Mouse (Mus musculus) bone marrow macrophage, adult 2 months (primary cell): Measurements from ENCODE around the gene Tpr. TPM values are rescaled to one million over a fixed set of nuclear protein-coding genes. Genes with fewer than 3 reads are reported as not detected.

Experiments used
- H3K27ac ChIP-seq: 2 replicates; pipeline ENCODE4 v1.5.1; 2012; ENCODE audit warnings: low read depth, low read length; ENCODE audit not compliant: insufficient read depth
- H3K4me1 ChIP-seq: 2 replicates; pipeline ENCODE4 v1.6.1; 2012; ENCODE audit warnings: low read length; ENCODE audit not compliant: control insufficient read depth, insufficient read depth
- H3K4me3 ChIP-seq: 2 replicates; pipeline ENCODE4 v1.5.1; 2012; ENCODE audit warnings: mild to moderate bottlenecking, low read length, moderate library complexity; ENCODE audit not compliant: insufficient read depth
- CTCF ChIP-seq: IDR thresholded peaks from 2 replicates; pipeline ENCODE4 v1.5.1; 2012; ENCODE audit warnings: low read depth, mild to moderate bottlenecking, low read length, moderate library complexity
- POLR2A ChIP-seq: IDR thresholded peaks from 2 replicates; pipeline ENCODE4 v1.6.1; 2012; ENCODE audit warnings: mild to moderate bottlenecking, low read depth, low read length, borderline replicate concordance
- polyA plus RNA-seq: library from polyadenylated mRNA; stranded (reverse); fragments of >200 nt; gene quantifications from 2 replicates; pipeline ENCODE4 v1.2.4, GENCODE M21; 2012; ENCODE audit not compliant: missing spikeins, insufficient read depth, insufficient read length

The Tpr gene
- polyA plus RNA-seq, 1 experiment: 186 TPM

DNA sequence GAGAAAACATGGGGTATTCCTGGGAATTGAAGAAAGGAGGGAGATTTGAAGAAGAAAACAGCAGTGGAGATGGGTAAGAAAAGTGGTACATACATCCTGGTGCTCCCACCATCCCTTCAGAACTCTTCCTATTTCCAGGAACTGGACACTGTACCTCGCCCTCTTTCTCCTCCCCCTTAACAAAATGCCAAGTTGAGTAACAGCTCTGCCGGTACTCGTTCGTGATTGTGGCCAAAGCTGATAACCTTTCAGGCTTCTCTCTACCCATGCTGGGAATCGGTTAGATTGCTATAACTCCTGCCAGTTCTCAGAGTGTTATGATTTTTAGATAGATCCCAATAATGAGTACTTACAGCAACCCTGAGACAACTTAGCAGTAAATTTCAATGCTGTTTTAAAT, 66.3 kb downstream of the Tpr start:
- H3K4me3 ChIP-seq: no peak overlapping the region
- no peak for TF ChIP-seq POLR2A
- TF ChIP-seq CTCF: no peak
- H3K27ac ChIP-seq: peak overlapping the region; percentile 53; the same call in 1 of the 2 replicates
- peaks cover 17% of the 10 kb centered on the region for H3K4me1 ChIP-seq

DNA sequence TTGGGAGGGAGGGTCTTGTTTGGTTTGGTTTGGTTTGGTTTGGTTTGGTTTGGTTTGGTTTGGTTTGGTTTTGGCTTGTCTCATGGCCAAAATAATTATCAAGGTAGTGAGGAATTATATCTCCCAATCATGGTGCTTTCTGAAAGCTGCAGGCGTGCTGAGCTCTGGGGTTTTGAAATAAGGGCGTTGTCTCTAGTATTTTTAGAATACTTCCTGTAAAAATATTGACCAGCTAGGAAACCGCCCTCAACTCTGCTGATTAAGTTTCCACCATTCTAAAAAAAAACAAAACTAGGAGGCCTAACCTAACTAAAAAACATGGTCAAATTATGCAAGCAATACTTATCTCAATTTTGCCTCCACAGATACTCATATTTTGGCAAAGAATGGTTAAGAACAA, 67.0 kb downstream of the Tpr start:
- peak overlapping the region; percentile 53 for H3K27ac ChIP-seq
- H3K4me1 ChIP-seq: peaks cover 17% of the 10 kb centered on the region
- TF ChIP-seq CTCF: no peak
- no peak overlapping the region for H3K4me3 ChIP-seq

DNA sequence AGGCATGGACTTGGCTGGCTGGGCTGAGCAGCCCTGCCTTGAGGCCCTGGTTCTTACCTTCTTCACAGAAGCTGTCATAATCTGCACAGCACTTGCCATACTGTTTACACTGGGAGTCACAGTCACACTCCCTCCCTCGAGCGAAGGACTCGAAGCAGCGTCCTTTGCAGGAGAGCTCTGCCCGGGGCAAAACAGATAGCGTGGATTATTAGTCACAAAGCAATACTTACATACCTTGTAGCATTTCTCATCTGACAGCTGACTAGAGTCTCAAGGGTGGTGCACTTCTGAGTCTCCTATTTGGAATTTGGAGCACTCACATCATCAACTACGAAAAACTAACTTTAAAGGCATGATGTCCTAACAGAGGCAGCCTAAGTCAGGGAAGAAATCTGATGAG, 68.0 kb downstream of the Tpr start:
- peaks cover 17% of the 10 kb centered on the region for H3K4me1 ChIP-seq
- no peak for TF ChIP-seq CTCF
- no peak for TF ChIP-seq POLR2A
- H3K27ac ChIP-seq: no peak overlapping the region
- H3K4me3 ChIP-seq: no peak overlapping the region

DNA sequence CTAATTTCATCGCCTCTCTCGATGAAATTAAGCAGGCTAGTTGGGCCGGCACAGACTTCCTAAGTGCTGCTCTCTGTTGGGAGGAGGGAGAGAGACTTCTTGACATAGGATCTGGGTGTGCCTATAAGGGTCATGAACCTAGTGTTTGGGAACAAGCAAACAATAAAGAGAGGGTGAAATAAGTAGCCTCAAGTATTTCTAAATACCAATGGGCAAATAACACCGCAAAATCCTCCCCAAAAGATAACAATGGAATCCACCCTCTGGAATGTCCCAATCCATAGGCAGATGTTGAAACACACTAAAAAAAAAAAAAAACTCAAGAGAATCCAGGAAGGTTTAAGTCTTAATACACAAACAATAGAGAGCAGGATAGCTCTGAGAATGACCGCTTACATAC, 70.4 kb downstream of the Tpr start:
- Histone ChIP-seq H3K4me1 (peaks cover 17% of the 10 kb centered on the region), H3K4me3 (no peak overlapping the region), H3K27ac (no peak overlapping the region)
- TF ChIP-seq CTCF (no peak), POLR2A (no peak)

DNA sequence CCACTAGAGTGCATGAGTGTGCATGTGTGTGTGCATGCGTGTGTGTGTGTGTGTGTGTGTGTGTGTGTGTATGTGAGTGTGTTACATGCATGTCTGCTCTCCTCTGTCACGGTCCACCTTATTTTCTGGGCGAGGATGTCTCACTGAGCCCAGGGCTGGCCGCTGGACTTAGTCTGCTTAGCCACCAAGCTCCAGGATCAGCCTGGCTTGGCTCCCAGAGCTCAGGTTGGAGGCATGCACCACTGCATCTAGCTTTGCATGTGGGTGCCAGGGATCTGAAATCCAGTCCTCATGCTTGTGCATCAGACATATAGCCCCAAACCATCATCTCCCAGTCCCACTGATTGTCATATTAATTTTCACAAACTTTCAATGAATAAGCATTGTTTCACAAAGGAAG, 71.1 kb downstream of the Tpr start:
- Histone ChIP-seq H3K4me1 (peaks cover 16% of the 10 kb centered on the region), H3K27ac (no peak overlapping the region)
- TF ChIP-seq POLR2A: no peak

DNA sequence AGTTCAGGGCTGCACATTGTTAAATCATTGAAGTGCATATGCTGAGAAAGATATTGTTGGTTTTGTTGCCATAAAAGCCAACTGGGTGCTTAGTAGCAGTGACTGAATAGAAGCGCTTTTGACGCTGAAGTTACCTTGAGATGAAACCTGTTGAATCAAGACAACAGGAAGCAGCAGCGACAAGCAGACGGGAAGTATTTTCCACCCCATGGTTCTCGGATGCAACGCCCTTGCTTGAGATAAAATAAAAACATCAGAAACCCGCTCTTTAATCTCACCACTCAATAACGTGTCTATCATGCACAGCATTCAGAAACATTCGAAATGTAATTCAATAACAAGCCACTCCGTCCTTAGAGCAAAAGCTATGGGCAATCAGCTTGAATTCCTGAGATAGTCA, 72.7 kb downstream of the Tpr start:
- H3K4me3 ChIP-seq: no peak overlapping the region
- TF ChIP-seq POLR2A: no peak
- no peak for TF ChIP-seq CTCF

More for the DNA sequence above, 71.1 kb downstream of the Tpr start:
- H3K4me3 ChIP-seq: no peak overlapping the region

DNA sequence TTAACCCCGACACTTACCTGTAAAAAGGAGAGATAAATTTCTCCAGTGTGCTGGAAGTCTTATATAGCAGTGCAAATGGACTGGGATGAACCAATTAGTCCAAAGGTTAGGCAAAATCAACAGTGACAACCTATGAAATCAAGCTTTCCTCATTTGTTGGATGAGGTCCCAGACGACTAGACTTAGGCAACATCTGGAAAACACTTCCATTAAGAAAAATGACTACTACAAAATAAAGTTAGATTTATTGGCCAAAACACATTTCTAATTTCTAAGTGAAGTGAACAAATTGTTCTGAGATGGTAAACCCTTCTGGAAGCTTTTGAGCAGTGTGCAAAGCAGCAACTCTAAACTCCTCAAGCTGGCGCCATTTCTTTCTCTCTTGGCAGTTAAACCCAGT, 73.5 kb downstream of the Tpr start, which contains the start of gene Prg4:
Gene Prg4, minus strand, starts transcription at position 34 of the 400 bp plus-strand sequence.
- Histone ChIP-seq H3K27ac (no peak within 1 kb of the TSS), H3K4me1 (peaks cover 13% of the 10 kb centered on the region), H3K4me3 (no peak within 1 kb of the TSS)
- TF ChIP-seq CTCF (no peak), POLR2A (no peak)

More for the DNA sequence above, 72.7 kb downstream of the Tpr start:
- Histone ChIP-seq H3K4me1 (peaks cover 9% of the 10 kb centered on the region), H3K27ac (no peak overlapping the region)

DNA sequence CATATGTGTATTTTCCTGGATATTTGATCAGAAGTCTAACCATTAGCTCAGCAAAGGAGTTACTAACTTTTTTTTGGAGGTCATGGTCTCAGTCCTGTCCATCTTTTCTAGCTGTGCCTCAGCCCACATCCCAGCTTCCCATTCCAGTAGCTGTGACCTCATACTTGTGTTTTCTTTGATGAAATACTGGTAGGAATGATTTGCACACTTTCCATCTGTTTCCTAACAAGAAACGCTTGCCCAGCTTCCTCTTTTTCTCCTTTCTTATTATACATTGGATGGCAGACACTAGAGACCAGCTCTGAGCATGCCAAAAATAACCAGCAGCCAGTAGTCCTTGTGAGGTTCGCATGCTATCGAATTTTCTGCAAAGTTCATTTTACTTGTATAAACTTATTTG, 77.4 kb downstream of the Tpr start:
- H3K4me1 ChIP-seq: peaks cover 16% of the 10 kb centered on the region
- H3K27ac ChIP-seq: peak overlapping the region; percentile 10; the same call in 1 of the 2 replicates
- no peak overlapping the region for H3K4me3 ChIP-seq
- TF ChIP-seq POLR2A: no peak
- TF ChIP-seq CTCF: no peak

DNA sequence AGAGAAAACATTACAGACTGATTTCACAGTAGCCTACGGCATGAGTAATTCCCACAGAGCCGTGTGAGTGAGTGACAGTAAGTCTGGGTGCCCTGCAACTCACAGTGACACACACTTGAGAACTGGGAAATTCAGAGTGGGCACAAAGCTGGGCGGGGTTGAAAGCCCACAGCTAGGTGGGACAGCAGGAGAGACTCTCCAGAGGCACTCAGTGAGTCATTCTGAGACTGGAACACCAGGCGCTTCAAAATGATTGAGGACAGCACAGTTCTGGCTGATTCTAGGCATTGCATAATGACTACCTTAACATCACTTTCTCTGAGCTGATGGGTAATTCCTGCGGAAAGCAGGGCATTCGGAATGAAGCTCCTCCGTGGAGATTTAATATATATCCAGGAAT, 79.9 kb downstream of the Tpr start:
- no peak overlapping the region for H3K4me3 ChIP-seq
- H3K4me1 ChIP-seq: peaks cover 16% of the 10 kb centered on the region
- TF ChIP-seq POLR2A (no peak), CTCF (no peak)
- H3K27ac ChIP-seq: no peak overlapping the region

DNA sequence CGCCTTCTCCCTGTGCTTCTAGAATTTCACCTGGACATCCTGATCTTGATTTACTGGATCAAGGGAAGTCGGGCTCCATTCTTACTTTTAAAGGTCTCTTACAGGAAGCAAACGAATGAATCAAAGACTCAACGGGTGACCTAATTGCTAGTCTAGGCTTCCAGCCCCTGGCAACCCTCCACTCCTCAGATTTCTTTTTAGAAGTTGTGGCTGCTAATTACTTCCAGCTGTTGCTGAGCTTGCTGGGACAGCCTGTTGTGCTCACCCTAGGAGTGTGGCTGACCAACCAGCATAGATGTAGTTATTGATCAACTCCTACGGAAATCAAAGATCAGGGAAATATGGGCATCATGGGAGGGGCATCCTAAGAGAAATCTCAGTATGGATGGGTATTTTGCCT, 88.0 kb downstream of the Tpr start:
- Histone ChIP-seq H3K4me3 (no peak overlapping the region), H3K4me1 (no peaks in the 10 kb centered on the region), H3K27ac (no peak overlapping the region)
- no peak for TF ChIP-seq POLR2A
- TF ChIP-seq CTCF: no peak

DNA sequence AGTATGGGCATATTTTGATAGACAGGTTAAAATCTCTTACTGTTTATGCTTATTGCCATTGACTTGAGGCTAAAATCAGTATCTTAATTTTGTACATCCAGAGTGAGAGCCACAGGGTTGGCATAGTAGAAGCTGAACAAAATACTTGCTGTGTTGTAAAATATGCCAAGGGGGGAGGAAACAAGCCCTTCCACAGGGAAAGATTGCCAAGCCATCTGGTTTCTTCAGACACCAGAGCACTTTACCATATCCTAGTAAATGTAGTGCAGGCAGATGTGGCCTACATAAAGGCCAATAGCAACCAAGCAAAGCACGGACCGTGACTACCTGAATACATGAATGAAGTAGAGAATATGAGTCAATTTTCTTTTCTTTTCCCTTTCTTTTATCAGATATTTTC, 96.5 kb downstream of the Tpr start:
- no peak overlapping the region for H3K4me3 ChIP-seq
- H3K27ac ChIP-seq: no peak overlapping the region
- peaks cover 5% of the 10 kb centered on the region; the same call in 1 of the 2 replicates for H3K4me1 ChIP-seq
- TF ChIP-seq POLR2A (no peak), CTCF (no peak)
